Mouse (Mus musculus) neural tube, embryonic 11.5 days (tissue): ENCODE results near the gene AU022751. TPM values are rescaled to one million over a fixed set of nuclear protein-coding genes. Genes with fewer than 3 reads are reported as not detected.
A peak's percentile ranks its signal among the peaks of the same experiment; 100 is the strongest.
"Not testable (repeated sequence)": the region's sequence is repeated elsewhere in the genome, so short reads cannot be mapped to it uniquely, and the experiment has no call there.

Source experiments
- ATAC-seq: fragments of 200-750 bp; cut with Nextera tagmentation; 2 replicates; pipeline ENCODE4 v1.8.0; 2017; ENCODE audit warnings: moderate number of reproducible peaks, mild to moderate bottlenecking, moderate TSS enrichment, moderate library complexity; ENCODE audit not compliant: insufficient read depth, low FRiP score, low TSS enrichment
- DNase-seq: peaks from one replicate; pipeline ENCODE4 v3.0.0-alpha.2; 2015; ENCODE audit warnings: low spot score
- H3K27ac ChIP-seq: fragments of 300-500 bp; sonication (generic); 2 replicates; pipeline ENCODE4 v1.5.1; 2014; ENCODE audit warnings: low read depth, mild to moderate bottlenecking, low read length
- H3K27me3 ChIP-seq: fragments of 300-500 bp; sonication (generic); 2 replicates; pipeline ENCODE4 v1.6.1; 2014; ENCODE audit warnings: mild to moderate bottlenecking, low read length, mixed read lengths; ENCODE audit not compliant: control insufficient read depth, insufficient read depth
- H3K36me3 ChIP-seq: fragments of 300-500 bp; sonication (generic); 2 replicates; pipeline ENCODE4 v1.6.1; 2014; ENCODE audit warnings: mild to moderate bottlenecking, low read length, moderate library complexity, mixed read lengths; ENCODE audit not compliant: control insufficient read depth, insufficient read depth
- H3K4me1 ChIP-seq: fragments of 300-500 bp; sonication (generic); 2 replicates; pipeline ENCODE4 v1.6.1; 2014; ENCODE audit warnings: low read length, mixed read lengths; ENCODE audit not compliant: control insufficient read depth, insufficient read depth
- H3K4me2 ChIP-seq: fragments of 300-500 bp; sonication (generic); 2 replicates; pipeline ENCODE4 v1.6.1; 2014; ENCODE audit warnings: low read depth, mild to moderate bottlenecking, moderate library complexity
- H3K4me3 ChIP-seq: fragments of 300-500 bp; sonication (generic); 2 replicates; pipeline ENCODE4 v1.5.1; 2014; ENCODE audit warnings: low read depth, low read length
- H3K9ac ChIP-seq: fragments of 300-500 bp; sonication (generic); 2 replicates; pipeline ENCODE4 v1.6.1; 2014; ENCODE audit warnings: mild to moderate bottlenecking, low read length
- H3K9me3 ChIP-seq: fragments of 300-500 bp; sonication (generic); 2 replicates; pipeline ENCODE4 v1.6.1; 2016; ENCODE audit warnings: low read length; ENCODE audit not compliant: control insufficient read depth
- WGBS: fragments of 180-500 bp; shearing (Covaris S2); extraction: QIAGEN DNeasy Blood & Tissue Kit; methylation state at CpG from one replicate; pipeline ENCODE4 v1.1.7; 2014; 5-methylcytosine and 5-hydroxymethylcytosine counted together
- polyA plus RNA-seq: library from polyadenylated mRNA; unstranded; fragments of >200 nt; fragmentation: Nextera tagmentation; extraction: Ambion mirVana; gene quantifications from 2 replicates; pipeline ENCODE4 v1.2.1, GENCODE M21; 2014

The AU022751 gene
- polyA plus RNA-seq, result not detected in 2 replicates

GRCm38 (mm10) chrX:6082954-6083680 lies at the start of gene AU022751:
Gene AU022751 (minus strand): TSS chrX:6083419.
- Histone ChIP-seq H3K27me3 (no peaks in the 10 kb centered on the region), H3K4me3 (no peak within 1 kb of the TSS), H3K9me3 (peaks cover 5% of the 10 kb centered on the region), H3K4me2 (no peak within 1 kb of the TSS), H3K36me3 (no peaks in the 10 kb centered on the region), H3K27ac (no peak within 1 kb of the TSS), H3K9ac (no peak within 1 kb of the TSS), H3K4me1 (no peaks in the 10 kb centered on the region)
- 90% methylated on average over 39 of the region's 39 CpGs for WGBS
- ATAC-seq (no peak), DNase-seq (no peak)

- Histone ChIP-seq H3K4me2 (peak overlapping the region; percentile 48), H3K27me3 (no peaks in the 10 kb centered on the region), H3K9me3 (no peaks in the 10 kb centered on the region), H3K9ac (peak overlapping the region; percentile 39), H3K4me3 (peak overlapping the region; percentile 30), H3K36me3 (no peaks in the 10 kb centered on the region), H3K27ac (no peak overlapping the region), H3K4me1 (no peaks in the 10 kb centered on the region)
- peak; percentile 76 for DNase-seq
- peak; percentile 94 for ATAC-seq
- 15% methylated on average over 26 of the region's 30 CpGs for WGBS
These were observed 9.0 kb upstream of the AU022751 start for GRCm38 (mm10) chrX:6091996-6092757.

GRCm38 (mm10) chrX:6091547-6091946 lies 8.3 kb upstream of the AU022751 start:
- no peaks in the 10 kb centered on the region for H3K4me1 ChIP-seq
- H3K27ac ChIP-seq, result no peak overlapping the region
- H3K36me3 ChIP-seq, result no peaks in the 10 kb centered on the region
- peak overlapping the region; percentile 48 for H3K4me2 ChIP-seq
- H3K9ac ChIP-seq, result peak overlapping the region; percentile 39
- no peaks in the 10 kb centered on the region for H3K9me3 ChIP-seq
- H3K27me3 ChIP-seq, result no peaks in the 10 kb centered on the region
- no peak for ATAC-seq
- 21% methylated on average over 12 of the region's 12 CpGs for WGBS
- DNase-seq, result no peak
- H3K4me3 ChIP-seq, result peak overlapping the region; percentile 30

- 93% methylated on average over 1 of the region's 1 CpGs for WGBS
- ATAC-seq (no peak), DNase-seq (no peak)
- no peaks in the 10 kb centered on the region for H3K4me1 ChIP-seq
- H3K4me3 ChIP-seq, result no peak overlapping the region
- H3K27me3 ChIP-seq, result no peaks in the 10 kb centered on the region
- no peaks in the 10 kb centered on the region for H3K9me3 ChIP-seq
- H3K9ac ChIP-seq, result no peak overlapping the region
- no peaks in the 10 kb centered on the region for H3K36me3 ChIP-seq
- no peak overlapping the region for H3K27ac ChIP-seq
- no peak overlapping the region for H3K4me2 ChIP-seq
These were observed 21.7 kb downstream of the AU022751 start for GRCm38 (mm10) chrX:6061563-6061962.

- H3K4me1 ChIP-seq, H3K27me3 ChIP-seq, H3K27ac ChIP-seq, DNase-seq, H3K9me3 ChIP-seq, H3K9ac ChIP-seq, H3K36me3 ChIP-seq, H3K4me2 ChIP-seq: not testable (repeated sequence)
- peak; percentile 39 for ATAC-seq
- H3K4me3 ChIP-seq, result peak overlapping the region; percentile 32
- 4% methylated on average over 4 of the region's 60 CpGs for WGBS
These were observed 35.1 kb downstream of the AU022751 start for GRCm38 (mm10) chrX:6047936-6048614.

- not testable (repeated sequence) for DNase-seq, H3K4me3 ChIP-seq
These were observed 35.9 kb downstream of the AU022751 start, which contains the start of gene Nudt11 for GRCm38 (mm10) chrX:6047066-6047935. Gene Nudt11 (plus strand): TSS chrX:6047453.

More at GRCm38 (mm10) chrX:6047066-6047935, 35.9 kb downstream of the AU022751 start, which contains the start of gene Nudt11:
- not testable (repeated sequence) for H3K27ac ChIP-seq, H3K4me2 ChIP-seq, H3K27me3 ChIP-seq, H3K9ac ChIP-seq, H3K36me3 ChIP-seq, H3K4me1 ChIP-seq, H3K9me3 ChIP-seq
- WGBS, result 3% methylated on average over 6 of the region's 121 CpGs
- ATAC-seq, result peak; percentile 87
